Mouse (Mus musculus) T-helper 2 cell (primary cell): ENCODE measurements around the gene Npas2.

Experiments used
- in situ Hi-C: fragments of 300-600 bp; cut with MboI, MseI; formaldehyde crosslinking; loops from one replicate; pipeline ENCODE4 v1.15.1; 2025; ENCODE audit warnings: high pct_unique_total_duplicates

The Npas2 gene

DNA sequence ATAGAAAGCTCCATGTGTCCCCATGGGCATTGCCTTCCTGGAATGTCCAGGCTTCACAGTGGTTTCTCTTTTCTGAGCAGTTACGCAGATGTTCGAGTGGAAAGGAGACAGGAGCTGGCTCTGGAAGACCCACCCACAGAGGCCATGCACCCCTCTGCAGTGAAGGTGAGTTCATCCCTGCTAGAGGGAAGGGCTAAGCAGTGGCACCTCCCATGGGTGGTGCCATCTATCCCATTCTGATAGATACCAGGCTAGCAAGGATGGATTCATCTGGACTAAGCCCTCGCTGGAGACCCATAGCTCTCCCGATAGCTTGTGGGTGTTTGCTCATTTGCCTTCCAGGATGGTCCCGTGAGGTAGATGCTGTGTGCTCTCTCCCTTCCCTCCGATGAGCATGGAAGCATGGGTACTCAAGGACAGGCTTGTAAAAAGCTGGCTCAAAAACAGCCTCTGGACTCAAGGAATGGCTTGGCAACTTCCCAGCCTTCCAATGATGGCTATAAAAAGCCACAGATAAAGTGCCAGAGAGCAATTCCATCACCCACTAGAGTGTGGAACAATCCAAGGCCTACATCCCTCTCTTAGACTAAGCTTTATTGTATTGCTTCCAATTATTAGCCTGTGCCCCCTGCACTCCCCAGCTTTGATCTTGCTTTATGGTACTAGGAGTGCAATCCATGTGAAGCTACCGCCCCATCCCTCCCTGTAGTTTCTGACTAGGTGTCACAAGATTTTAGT, 137.5 kb downstream of the Npas2 start:
- in situ Hi-C loops: no loop called here

- in situ Hi-C loops: no loop called here
Measured at GRCm38 (mm10) chr1:39332456-39332855, 138.9 kb downstream of the Npas2 start.

GRCm38 (mm10) chr1:39335561-39336196, 142.1 kb downstream of the Npas2 start:
- in situ Hi-C loops: no loop called here

DNA sequence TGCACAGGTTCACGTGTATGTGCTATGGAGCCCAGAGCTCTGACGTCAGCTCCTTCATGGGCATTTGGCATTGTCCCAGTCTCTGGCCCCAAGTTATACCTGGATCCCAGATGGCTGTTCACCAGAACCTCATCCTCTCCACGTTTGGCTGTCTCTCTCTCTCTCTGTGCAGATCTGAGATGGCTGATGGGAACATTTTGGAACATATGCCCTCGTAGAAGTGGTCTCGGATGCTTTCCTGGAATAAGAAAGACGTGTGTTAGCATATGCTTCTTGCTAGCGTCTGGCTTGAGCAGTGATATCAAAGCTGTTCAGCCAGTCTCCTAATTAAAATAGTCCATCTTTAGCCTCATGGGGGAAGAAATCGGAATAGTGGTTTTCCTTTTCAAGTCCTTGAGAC, 143.3 kb downstream of the Npas2 start:
- in situ Hi-C loops: no loop called here

DNA sequence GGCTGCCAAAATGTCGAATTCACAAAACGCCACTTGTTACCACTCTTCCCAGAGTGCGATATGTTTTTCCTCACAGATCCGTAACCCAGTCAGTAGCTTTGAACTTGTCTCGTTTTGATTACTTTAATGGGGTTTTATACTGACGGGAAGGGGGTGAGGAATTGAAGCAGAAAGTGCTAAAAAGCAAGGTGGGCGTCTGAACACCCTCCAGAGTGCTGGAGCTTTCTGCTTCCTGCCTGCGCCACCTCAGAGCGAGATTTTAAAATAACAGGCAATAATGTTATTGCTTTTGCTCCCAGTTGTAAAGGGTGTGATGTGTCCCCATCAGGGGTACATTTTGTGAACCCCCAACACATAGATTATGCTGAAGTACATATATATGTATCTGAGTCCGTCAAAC, 145.3 kb downstream of the Npas2 start:
- in situ Hi-C loops: no loop called here

DNA sequence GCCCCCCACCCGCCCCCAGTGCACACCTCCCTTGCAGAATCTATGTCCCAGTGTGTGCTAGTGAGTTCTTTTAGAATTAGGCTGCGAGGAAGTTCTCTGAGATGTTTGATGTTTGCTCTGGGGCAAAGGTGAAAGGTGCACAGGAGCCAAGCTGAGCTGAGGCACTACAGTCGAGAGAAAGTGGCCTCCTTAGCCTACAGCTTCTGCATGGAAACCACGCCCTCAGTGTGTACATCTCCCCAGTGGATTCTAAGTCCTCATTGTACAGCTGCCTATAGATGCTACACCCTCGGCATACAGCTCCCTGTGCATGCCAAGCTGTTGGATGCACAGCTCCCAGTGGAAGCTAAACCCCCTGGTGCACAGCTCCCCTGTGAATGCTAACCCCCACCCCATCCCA, 145.9 kb downstream of the Npas2 start:
- in situ Hi-C loops: no loop called here

DNA sequence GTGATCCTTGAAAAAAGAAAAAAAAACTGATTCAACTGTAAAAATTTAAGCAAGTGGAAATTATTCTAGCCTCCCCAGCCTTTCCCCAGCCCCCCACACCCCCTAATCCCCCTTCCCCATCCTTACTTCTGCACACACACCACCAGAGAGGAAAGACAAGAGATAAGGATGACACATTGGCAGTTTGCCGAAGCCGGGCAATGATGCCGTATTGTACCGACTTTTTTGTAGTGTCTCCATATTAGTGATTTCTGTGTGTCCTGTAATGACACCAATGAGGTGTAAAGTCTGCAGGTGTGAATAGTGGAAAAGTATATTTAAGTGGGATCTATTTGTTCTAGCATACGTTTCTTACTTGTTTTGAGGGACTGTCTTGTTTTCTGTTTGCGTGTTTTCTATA, 146.6 kb downstream of the Npas2 start:
- in situ Hi-C loops: loop anchor here (5.0 kb wide), 1 partner anchor 333 kb away; no protein-coding TSS in a partner anchor

GRCm38 (mm10) chr1:39340647-39341046, 147.1 kb downstream of the Npas2 start:
- in situ Hi-C loops: loop anchor here (5.0 kb wide), 1 partner anchor 333 kb away; no protein-coding TSS in a partner anchor

DNA sequence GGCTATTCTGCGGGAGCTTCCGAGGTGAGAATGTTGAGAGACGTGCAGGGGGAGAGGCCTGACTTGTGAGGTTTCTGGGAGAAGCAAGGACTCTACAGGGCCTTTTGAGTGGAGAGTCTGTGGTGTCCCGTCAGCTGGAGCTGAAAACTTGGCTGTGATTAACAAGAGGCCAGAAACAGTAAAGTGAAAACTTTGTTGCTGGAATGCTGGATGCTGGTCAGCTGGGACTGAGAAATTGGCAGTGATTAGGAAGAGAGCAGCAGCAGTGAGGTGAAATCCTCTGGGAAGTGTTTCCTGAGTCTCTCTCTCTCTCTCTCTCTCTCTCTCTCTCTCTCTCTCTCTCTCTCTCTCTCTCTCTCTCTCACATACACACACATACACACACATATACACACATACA, 148.3 kb downstream of the Npas2 start:
- in situ Hi-C loops: loop anchor here (5.0 kb wide), 1 partner anchor 335 kb away; no protein-coding TSS in a partner anchor

DNA sequence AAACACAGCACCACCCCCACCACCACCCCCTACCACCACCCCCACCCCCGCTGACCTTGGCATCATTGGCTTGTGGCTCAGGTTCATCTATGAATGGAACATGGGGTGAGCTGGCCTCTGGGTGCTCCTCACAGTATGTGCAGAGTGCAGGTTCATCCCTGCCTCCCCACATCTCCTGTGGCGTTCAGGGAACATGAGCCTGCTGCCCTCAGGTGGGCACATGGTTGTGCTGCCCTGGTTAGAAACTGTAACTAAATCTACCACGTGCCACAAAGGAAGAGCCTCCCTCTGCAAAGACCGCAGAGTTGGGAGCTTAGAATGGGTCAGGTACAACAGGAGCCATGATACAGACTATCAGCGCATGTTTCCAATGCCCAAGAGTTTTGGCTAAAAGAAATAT, 149.7 kb downstream of the Npas2 start:
- in situ Hi-C loops: loop anchor here (5.0 kb wide), 1 partner anchor 336 kb away; no protein-coding TSS in a partner anchor

DNA sequence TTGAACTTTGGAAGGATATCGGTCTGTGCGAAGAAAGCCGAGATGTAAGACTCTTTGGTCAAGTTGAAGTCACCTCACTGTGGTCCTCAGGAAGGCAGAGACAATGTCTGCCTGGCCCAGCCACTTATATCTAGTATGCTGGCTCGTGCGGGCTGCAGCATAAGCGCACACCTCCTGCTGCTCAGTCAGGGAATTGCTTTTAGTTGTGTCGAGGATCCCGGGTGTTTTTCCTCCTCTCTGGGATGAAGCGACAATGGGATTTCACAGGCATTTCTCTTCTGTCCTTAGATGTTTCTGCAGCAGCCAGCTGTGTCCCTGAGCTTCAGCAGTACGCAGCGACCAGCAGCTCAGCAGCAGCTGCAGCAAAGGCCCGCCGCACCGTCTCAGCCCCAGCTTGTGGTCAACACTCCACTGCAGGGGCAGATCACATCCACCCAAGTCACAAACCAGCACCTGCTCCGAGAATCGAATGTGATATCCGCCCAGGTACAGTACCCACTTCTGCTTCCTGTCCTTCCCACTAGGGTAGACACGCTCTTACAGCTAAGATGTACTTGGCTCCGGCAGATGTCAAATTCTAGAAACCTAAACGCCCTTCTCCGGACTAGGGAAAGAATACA, 151.6 kb downstream of the Npas2 start:
- in situ Hi-C loops: loop anchor here (5.0 kb wide), 1 partner anchor 338 kb away; no protein-coding TSS in a partner anchor

DNA sequence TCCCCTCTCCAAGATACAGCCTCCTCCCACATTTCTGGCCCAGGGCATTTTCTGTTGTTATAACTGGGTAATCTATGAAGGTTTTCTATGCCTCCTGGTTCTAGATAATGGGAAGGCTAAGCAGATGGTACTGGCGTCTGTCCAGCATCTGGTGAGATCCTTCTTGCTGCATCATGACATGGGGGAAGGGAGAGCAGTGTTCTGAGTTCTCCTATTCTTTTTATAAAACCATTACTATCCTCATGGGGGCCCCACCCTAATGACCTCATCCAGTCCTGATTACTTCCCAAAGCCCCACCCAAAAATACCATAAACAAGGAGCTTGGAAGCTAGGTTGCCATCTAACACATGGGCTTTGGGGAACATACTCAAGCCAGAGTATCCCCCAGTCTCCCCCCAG, 155.5 kb downstream of the Npas2 start:
- in situ Hi-C loops: no loop called here

- in situ Hi-C loops: no loop called here
Measured at GRCm38 (mm10) chr1:39349427-39349826, 155.9 kb downstream of the Npas2 start.

GRCm38 (mm10) chr1:39361754-39362514, 168.4 kb downstream of the Npas2 start:
- in situ Hi-C loops: no loop called here

- in situ Hi-C loops: no loop called here
Measured at GRCm38 (mm10) chr1:39362515-39362893, 169.0 kb downstream of the Npas2 start.

DNA sequence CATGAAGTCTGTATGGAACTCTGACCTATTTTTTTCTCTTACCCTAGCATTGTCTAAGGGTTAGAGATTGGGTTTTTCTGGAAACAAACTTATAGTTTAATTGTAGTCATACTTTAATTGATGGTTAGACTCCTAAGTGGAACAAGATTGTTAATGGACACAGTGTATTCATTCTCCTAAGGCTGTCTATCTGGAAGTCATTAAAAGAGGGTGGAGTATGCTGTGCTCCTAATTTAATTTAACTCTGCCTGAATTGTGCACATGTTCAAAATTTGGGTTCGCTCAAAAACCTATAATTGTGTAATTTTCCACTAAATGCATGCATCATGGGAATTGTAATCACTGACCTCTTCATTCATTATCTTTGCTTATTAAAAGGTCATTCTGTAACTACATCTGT, 172.0 kb downstream of the Npas2 start:
- in situ Hi-C loops: no loop called here

- in situ Hi-C loops: no loop called here
Measured at GRCm38 (mm10) chr1:39367045-39367444, 173.5 kb downstream of the Npas2 start.

DNA sequence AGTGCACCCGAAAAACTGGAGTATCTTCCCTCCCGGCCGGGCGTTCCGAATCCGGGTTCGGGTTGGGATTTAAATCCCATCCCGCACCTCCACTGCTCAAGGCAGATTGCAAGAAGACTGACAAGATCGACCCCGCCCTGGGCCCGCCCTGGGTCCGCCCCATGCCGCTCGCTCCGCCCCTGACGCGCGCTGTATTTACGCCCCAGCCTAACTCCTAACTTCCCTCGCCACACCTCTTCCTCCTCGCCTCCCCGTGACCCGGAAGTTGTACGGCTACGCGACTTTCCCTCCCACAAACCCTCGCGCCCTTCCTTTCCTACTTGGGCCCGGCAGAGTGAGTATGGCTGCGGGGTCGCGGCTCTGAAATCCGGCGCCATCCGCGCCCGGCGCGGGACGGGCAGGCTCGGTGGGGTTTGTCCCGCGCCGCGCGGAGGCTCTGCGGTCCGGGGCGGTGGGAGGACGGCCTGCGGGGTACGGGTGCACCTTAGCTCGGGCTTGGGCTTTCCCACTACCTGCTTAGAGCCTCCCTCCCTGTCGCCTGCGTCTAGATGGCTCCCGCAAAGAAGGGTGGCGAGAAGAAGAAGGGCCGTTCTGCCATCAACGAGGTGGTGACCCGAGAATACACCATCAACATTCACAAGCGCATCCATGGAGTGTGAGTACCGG, 174.2 kb downstream of the Npas2 start, which contains the start of gene Rpl31:
TSS of gene Rpl31 (plus strand) at position 242 of the 666 bp plus-strand sequence.
- in situ Hi-C loops: no loop called here

GRCm38 (mm10) chr1:39368267-39368841, 174.8 kb downstream of the Npas2 start:
- in situ Hi-C loops: no loop called here

DNA sequence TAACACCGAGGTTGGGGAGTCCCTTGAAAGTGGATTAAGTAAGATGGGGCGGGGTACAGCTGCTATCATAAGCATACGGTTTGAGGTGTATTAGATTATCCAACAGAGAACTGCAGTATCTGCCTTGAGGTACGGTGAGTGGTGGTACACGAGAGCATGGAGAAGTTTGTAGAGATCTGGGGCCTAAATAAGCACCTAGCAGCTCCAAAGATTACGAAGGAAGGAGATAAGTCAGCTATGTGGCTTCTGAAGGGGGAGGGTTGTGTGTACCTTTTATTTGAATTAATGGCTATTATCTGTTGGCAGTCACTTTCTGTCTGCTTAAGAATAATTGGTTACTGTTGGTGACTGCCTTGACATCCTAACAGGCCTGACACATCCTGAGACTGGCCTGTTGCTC, 176.9 kb downstream of the Npas2 start:
- in situ Hi-C loops: no loop called here
